8 mouse cellular contexts compared by ENCODE assay signal in genomic region chr13:70233896-70234799, GRCm38 (mm10).
DNase-seq lines count a peak whose midpoint lies in the region; ATAC-seq lines count a peak whose summit lies in the region.
"Had no signal": no experiment of that assay in that cellular context is flagged by ENCODE, and none has a peak within 500 bp of the region (broad histone marks: within the 10 kb centered on the region; RNA-seq: fewer than 3 reads in every experiment).

No protein-coding gene starts in this region.

- H3K9me3 ChIP-seq in hindbrain, embryonic 16.5 days (ENCODE audit: control insufficient read depth, low read length) = no peaks in the 10 kb centered on the region

- peaks cover 7% of the 10 kb centered on the region for H3K4me1 ChIP-seq in hindbrain, embryonic 16.5 days (ENCODE audit: control insufficient read depth, insufficient read depth, low read depth, low read length)

- no peak overlapping the region; the same call in 1 of the 2 replicates for H3K4me3 ChIP-seq in hindbrain, embryonic 16.5 days (ENCODE audit: low read length)

- WGBS in hindbrain, embryonic 16.5 days = 22% methylated on average over 22 of the region's 22 CpGs

- H3K27me3 ChIP-seq in hindbrain, embryonic 16.5 days (replicated peaks; ENCODE audit: control insufficient read depth, insufficient read depth, low read length) = no peaks in the 10 kb centered on the region

- no peaks in the 10 kb centered on the region for H3K36me3 ChIP-seq in hindbrain, embryonic 16.5 days (ENCODE audit: control insufficient read depth, insufficient read depth, low read length)

- H3K27ac ChIP-seq in hindbrain, embryonic 16.5 days (ENCODE audit: low read depth, low read length) = no peak overlapping the region; the same call in 1 of the 2 replicates
- H3K27ac ChIP-seq: macrophage had no signal

- H3K9ac ChIP-seq in hindbrain, embryonic 16.5 days (ENCODE audit: low read depth, low read length) = peak overlapping the region; percentile 45; the same call in 1 of the 2 replicates

- peak; percentile 93 for ATAC-seq in hindbrain, embryonic 16.5 days

- H3K4me2 ChIP-seq in hindbrain, embryonic 16.5 days (ENCODE audit: low read length) = peak overlapping the region; percentile 40

- peak; percentile 73 to 91 for DNase-seq in adrenal gland, adult (ENCODE audit: inconsistent age in 2 of 2, low spot score in 1 of 2)
- DNase-seq in cerebellum, adult 9-11 months = peak; percentile 81
- DNase-seq in frontal cortex, postnatal 10 days (ENCODE audit: low spot score in 2 of 2) = peak; percentile 44 to 78
- peak; percentile 81 to 87 for DNase-seq in layer of hippocampus, postnatal 36 days
- DNase-seq in lung, postnatal 36 days = peak; percentile 66
- peak; percentile 65 to 69 for DNase-seq in right cerebral cortex, postnatal 36 days (ENCODE audit: low spot score in 2 of 2)
